Mouse (Mus musculus) heart, embryonic 12.5 days (tissue): Measurements from ENCODE around the gene Oscp1. TPM values are rescaled to one million over a fixed set of nuclear protein-coding genes. Genes with fewer than 3 reads are reported as not detected.

Experiments used
- ATAC-seq: fragments of 200-750 bp; cut with Nextera tagmentation; 2 replicates; pipeline ENCODE4 v1.8.0; 2017; ENCODE audit warnings: moderate TSS enrichment, moderate library complexity; ENCODE audit not compliant: insufficient number of reproducible peaks, low FRiP score
- H3K27ac ChIP-seq: fragments of 300-500 bp; sonication (generic); 2 replicates; pipeline ENCODE4 v1.5.1; 2016; ENCODE audit warnings: mild to moderate bottlenecking, moderate library complexity; ENCODE audit not compliant: poor library complexity, severe bottlenecking
- H3K27me3 ChIP-seq: fragments of 300-500 bp; sonication (generic); replicated peaks from 2 replicates; pipeline ENCODE4 v1.6.1; 2016; ENCODE audit warnings: mild to moderate bottlenecking, moderate library complexity
- H3K36me3 ChIP-seq: fragments of 300-500 bp; sonication (generic); 2 replicates; pipeline ENCODE4 v1.6.1; 2016; ENCODE audit warnings: mild to moderate bottlenecking, moderate library complexity
- H3K4me1 ChIP-seq: fragments of 300-500 bp; sonication (generic); replicated peaks from 2 replicates; pipeline ENCODE4 v1.6.1; 2016; ENCODE audit warnings: mild to moderate bottlenecking
- H3K4me2 ChIP-seq: fragments of 300-500 bp; sonication (generic); 2 replicates; pipeline ENCODE4 v1.6.1; 2016; ENCODE audit warnings: mild to moderate bottlenecking, moderate library complexity
- H3K4me3 ChIP-seq: fragments of 300-500 bp; sonication (generic); 2 replicates; pipeline ENCODE4 v1.5.1; 2016; ENCODE audit warnings: mild to moderate bottlenecking
- H3K9ac ChIP-seq: fragments of 300-500 bp; sonication (generic); 2 replicates; pipeline ENCODE4 v1.6.1; 2016; ENCODE audit warnings: mild to moderate bottlenecking, moderate library complexity
- H3K9me3 ChIP-seq: fragments of 300-500 bp; sonication (generic); replicated peaks from 2 replicates; pipeline ENCODE4 v1.6.1; 2016; ENCODE audit warnings: mild to moderate bottlenecking, moderate library complexity
- WGBS: fragments of 180-500 bp; shearing (Covaris S2); methylation state at CpG from one replicate; pipeline ENCODE4 v1.1.7; 2016; 5-methylcytosine and 5-hydroxymethylcytosine counted together
- polyA plus RNA-seq: library from polyadenylated mRNA; unstranded; fragments of >200 nt; fragmentation: Nextera tagmentation; extraction: Ambion mirVana; gene quantifications from 2 replicates; pipeline ENCODE4 v1.2.1, GENCODE M21; 2016

Oscp1 gene
- polyA plus RNA-seq, 1 experiment from 2014 or later, result 5.9 TPM

DNA sequence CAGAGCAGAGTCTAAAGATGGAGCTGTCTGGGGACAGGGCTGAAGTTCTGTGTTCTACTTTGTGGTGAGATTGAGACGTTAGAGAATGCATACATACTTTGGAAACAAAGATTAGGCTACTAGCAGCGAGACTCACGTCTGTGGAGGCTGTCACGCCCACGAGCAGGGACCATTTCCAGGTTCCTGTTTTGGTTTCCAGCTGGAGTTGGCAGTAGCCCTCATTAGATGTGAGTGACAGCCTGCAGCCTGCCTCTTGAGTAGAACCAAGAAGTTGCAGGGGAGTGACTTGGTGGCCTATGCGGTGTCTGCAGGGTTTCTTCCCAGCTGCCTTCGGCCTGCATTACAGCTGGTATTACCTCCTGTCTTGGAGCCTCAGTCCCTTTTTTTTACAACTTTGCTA, 6.7 kb upstream of the Oscp1 start:
- Histone ChIP-seq H3K4me1 (peaks cover 10% of the 10 kb centered on the region), H3K4me2 (no peak overlapping the region), H3K27ac (no peak overlapping the region), H3K4me3 (no peak overlapping the region), H3K9me3 (no peaks in the 10 kb centered on the region), H3K36me3 (peaks cover 64% of the 10 kb centered on the region), H3K9ac (no peak overlapping the region), H3K27me3 (no peaks in the 10 kb centered on the region)
- no peak for ATAC-seq
- 76% methylated on average over 7 of the region's 7 CpGs for WGBS

DNA sequence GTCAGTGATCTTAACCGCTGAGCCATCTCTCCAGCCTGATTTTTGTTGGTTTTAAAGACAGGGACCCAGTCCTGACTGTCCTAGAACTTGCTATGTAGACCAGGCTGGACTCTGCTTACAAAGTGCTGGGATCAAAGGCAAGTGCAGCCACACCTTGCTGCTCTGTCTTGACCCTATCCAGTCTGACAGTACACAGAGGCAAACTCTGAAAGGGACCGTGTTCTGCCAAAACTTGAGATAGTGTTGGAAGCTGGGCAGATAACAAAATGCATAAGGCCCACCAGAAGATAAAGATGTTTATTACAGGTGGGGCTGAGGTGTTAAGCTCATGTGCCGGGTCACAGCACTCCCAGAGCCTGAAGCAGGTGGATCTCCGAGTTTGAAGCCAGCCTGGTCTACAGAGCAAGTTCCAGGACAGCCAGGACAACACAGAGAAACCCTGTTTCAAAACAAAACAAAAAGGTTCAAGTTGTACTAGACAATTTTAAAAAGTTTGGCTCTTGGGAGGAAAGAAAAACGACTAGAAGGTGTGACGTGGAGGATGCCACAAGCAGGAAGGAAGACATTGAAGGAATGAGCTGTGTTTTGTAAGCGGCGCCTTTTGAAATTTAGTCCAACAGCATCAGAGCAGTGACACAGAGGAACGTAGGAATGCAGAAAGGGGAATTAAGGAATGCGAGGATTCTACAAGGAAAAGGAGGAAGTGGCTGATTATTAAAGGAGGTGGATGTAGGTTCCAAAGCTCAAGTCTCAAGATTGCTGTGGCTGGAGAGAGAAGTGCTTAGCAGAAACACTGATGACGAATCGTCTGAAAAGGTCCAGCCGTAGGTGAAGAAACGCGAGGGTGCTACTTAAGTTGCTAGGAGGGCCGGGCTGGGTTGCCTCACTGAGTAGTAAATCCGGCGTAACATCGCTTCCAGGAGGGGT, 895 bp upstream of the Oscp1 start:
- no peaks in the 10 kb centered on the region for H3K9me3 ChIP-seq
- H3K4me3 ChIP-seq, result peak overlapping the region; percentile 61
- no peak overlapping the region for H3K27ac ChIP-seq
- peaks cover 17% of the 10 kb centered on the region for H3K4me1 ChIP-seq
- peak; percentile 23; the same call in 1 of the 2 replicates for ATAC-seq
- peak overlapping the region; percentile 92 for H3K4me2 ChIP-seq
- WGBS, result 10% methylated on average over 19 of the region's 19 CpGs
- H3K9ac ChIP-seq, result peak overlapping the region; percentile 64
- no peaks in the 10 kb centered on the region for H3K27me3 ChIP-seq
- H3K36me3 ChIP-seq, result peaks cover 32% of the 10 kb centered on the region

DNA sequence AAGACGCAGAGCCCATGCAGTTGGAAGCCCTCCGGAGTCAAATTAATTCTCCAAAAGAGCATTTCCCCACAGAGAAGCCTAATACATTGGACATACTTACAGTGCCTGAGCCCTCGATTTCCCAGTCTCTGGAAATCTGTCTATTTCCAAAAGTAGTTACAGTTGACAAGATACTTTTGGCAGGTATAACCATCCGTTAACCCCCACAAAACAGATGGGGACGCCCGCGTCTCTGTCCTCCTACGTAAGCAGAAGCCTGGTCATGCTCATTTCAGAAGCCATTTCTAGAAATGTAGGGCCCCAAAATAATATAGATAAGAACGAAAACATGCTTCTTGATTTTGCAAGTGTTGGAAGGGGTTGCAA, 615 bp downstream of the Oscp1 start:
- no peak overlapping the region for H3K27ac ChIP-seq
- 40% methylated on average over 9 of the region's 9 CpGs for WGBS
- ATAC-seq, result no peak

DNA sequence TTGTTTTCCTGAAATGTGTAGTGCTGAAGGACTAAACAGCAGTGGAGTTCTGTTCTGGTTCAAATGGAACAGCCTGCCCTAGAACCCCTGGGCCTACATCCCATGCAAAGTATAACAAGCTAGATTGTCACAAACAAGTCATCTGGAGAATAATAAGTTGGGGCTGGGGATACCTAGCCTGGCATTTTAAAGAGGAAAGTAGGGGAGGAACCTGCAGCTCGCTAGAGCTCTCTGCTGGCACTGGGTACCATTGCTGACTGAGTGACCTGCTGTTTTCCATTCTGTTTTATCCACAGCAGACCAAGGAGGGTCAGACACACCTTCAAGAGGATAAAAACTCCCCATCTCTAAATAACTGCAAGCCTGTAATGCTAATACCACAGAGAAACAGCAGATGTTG, 4.5 kb downstream of the Oscp1 start:
- H3K4me2 ChIP-seq, result no peak overlapping the region

More for the DNA sequence above, 615 bp downstream of the Oscp1 start:
- peaks cover 17% of the 10 kb centered on the region for H3K4me1 ChIP-seq
- no peaks in the 10 kb centered on the region for H3K9me3 ChIP-seq
- peak overlapping the region; percentile 61 for H3K4me3 ChIP-seq
- H3K27me3 ChIP-seq, result no peaks in the 10 kb centered on the region
- peak overlapping the region; percentile 74 for H3K9ac ChIP-seq
- peaks cover 20% of the 10 kb centered on the region for H3K36me3 ChIP-seq
- H3K4me2 ChIP-seq, result peak overlapping the region; percentile 92

DNA sequence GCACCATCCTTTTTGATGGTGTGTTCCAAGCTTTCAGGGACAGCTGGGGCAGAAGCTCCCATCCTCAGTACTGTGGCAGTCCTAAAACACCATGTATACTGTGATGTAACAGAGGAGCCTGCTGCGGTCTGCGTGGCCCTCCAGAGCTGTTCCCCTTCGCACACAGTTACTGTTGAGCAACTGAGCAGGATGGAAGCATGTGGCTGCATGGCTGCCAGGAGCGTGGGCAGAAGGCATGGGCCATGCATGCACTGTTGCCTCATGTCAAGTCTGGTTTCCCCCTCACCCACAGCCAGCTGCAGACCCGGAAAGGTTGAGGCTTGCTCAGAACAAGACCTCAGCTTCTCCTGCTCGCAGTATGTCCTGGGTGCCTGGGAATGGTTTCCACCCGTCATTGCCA, 6.9 kb downstream of the Oscp1 start:
- H3K4me3 ChIP-seq, result no peak overlapping the region
- 77% methylated on average over 7 of the region's 7 CpGs for WGBS
- ATAC-seq, result no peak
- no peak overlapping the region for H3K27ac ChIP-seq
- H3K4me2 ChIP-seq, result no peak overlapping the region
- no peaks in the 10 kb centered on the region for H3K4me1 ChIP-seq
- H3K27me3 ChIP-seq, result no peaks in the 10 kb centered on the region
- no peaks in the 10 kb centered on the region for H3K9me3 ChIP-seq
- H3K36me3 ChIP-seq, result no peaks in the 10 kb centered on the region
- H3K9ac ChIP-seq, result no peak overlapping the region

More for the DNA sequence above, 4.5 kb downstream of the Oscp1 start:
- WGBS, result 50% methylated on average over 1 of the region's 1 CpGs
- Histone ChIP-seq H3K27ac (no peak overlapping the region), H3K9ac (no peak overlapping the region), H3K27me3 (no peaks in the 10 kb centered on the region), H3K36me3 (no peaks in the 10 kb centered on the region), H3K4me1 (peaks cover 8% of the 10 kb centered on the region), H3K9me3 (no peaks in the 10 kb centered on the region), H3K4me3 (no peak overlapping the region)
- no peak for ATAC-seq

DNA sequence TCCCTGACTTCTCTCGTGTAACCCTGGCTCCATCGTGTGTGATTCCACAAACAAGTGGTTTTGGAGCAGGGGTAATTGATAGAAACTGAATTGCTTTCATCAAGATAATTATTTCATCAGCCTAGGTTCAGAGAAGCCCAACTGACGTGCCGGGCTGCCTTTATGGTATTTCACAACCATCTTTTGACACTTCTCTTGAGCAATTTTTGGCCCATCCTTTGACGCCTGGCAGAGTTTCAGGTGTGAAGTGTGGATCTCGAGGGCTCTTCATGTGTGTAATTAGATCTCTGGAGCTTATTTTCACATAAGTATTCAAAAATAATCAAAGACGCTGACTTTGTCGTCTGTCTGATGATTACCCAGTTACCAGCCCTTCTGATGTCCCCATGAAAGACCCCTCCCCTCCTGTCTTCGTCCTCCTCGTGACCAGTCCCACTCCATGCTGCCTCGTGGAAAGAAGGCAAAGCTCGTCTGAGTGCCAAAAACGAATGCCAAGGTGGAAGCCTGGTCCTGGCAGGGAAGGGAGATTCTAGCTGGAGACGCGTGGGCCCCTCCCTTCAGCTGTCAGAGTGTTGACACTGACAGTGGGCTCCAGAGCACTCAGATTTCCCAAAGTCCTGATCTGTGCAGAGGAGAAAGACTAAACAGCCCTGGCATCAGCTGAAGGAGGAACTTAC, 9.2 kb downstream of the Oscp1 start:
- H3K9me3 ChIP-seq, result no peaks in the 10 kb centered on the region
- no peak overlapping the region for H3K27ac ChIP-seq
- H3K4me1 ChIP-seq, result no peaks in the 10 kb centered on the region
- H3K9ac ChIP-seq, result no peak overlapping the region
- WGBS, result 63% methylated on average over 15 of the region's 15 CpGs
- no peak for ATAC-seq
- H3K4me2 ChIP-seq, result no peak overlapping the region
- H3K4me3 ChIP-seq, result no peak overlapping the region
- no peaks in the 10 kb centered on the region for H3K27me3 ChIP-seq
- H3K36me3 ChIP-seq, result no peaks in the 10 kb centered on the region

DNA sequence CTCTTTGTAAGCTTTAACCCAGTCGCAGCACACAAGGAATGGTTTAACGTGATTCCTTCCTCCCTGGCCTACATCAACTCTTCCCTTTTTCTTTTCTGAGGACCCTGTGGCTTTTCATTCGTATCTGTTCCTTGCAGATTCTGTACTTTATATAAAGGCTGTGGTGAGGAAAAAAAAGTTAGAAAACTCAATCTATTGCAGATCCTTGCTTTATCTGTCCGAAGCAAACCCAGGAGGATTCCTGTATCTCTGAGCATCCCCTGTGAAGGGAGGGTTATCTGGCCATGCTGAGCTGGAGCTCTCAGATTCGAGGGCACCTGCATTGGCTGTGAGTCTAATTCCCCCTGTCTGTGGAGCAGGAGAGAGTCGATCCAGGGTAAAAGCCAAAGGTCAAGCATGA, 10.5 kb downstream of the Oscp1 start:
- no peak overlapping the region for H3K27ac ChIP-seq
- H3K27me3 ChIP-seq, result no peaks in the 10 kb centered on the region
- no peak for ATAC-seq
- no peaks in the 10 kb centered on the region for H3K9me3 ChIP-seq
- H3K4me2 ChIP-seq, result no peak overlapping the region
- WGBS, result 72% methylated on average over 6 of the region's 6 CpGs
- no peaks in the 10 kb centered on the region for H3K4me1 ChIP-seq
- no peak overlapping the region for H3K4me3 ChIP-seq
- H3K9ac ChIP-seq, result no peak overlapping the region
- no peaks in the 10 kb centered on the region for H3K36me3 ChIP-seq

DNA sequence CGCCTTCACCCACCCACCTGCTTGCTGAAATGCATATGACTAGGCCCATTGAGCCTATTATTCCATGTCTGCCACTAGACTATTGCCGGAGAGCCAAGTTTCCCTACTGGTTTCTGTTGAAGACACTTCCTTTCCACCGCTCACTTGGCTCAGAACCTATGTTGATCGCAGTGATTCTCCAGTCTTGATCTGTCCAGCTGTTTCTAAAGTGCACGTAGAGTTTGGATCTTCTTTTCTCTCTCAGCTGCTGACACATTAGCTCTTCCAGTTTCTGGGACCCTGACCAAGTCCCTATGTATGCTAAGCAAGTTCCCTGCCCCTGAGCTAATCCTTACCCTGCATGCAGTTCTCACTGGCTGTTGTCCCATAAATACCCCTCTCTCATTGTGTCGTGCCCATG, 19.5 kb downstream of the Oscp1 start:
- WGBS, result 79% methylated on average over 6 of the region's 6 CpGs
- Histone ChIP-seq H3K9ac (no peak overlapping the region), H3K36me3 (0 out of 2 replicates have a peak, but pooled peaks cover 3% of the 10 kb centered on the region), H3K4me3 (no peak overlapping the region), H3K27me3 (no peaks in the 10 kb centered on the region), H3K4me1 (no peaks in the 10 kb centered on the region), H3K4me2 (no peak overlapping the region), H3K27ac (no peak overlapping the region), H3K9me3 (no peaks in the 10 kb centered on the region)
- ATAC-seq, result no peak

DNA sequence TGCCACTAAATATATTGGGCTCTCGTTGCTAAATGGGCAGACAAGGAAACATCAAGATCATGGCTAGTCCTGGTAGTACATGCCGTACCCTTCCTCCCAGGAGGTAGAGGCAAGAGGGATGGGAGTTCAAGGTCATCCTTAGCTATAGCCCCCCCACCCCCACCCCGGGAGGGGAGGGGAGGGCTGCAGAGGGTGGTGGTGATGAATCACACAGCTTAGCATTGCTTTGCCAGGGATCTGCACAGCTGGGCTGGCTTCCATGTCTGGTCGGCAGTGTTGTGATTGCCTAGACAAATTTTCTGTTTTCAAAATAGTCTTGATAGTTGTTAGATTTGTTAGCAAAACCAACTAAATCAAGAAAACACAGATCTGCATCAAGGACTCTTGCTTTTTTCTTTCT, 20.9 kb downstream of the Oscp1 start:
- H3K27ac ChIP-seq, result no peak overlapping the region
- no peak for ATAC-seq
- no peak overlapping the region for H3K9ac ChIP-seq
- H3K36me3 ChIP-seq, result 0 out of 2 replicates have a peak, but pooled peaks cover 3% of the 10 kb centered on the region
- H3K9me3 ChIP-seq, result no peaks in the 10 kb centered on the region
- H3K27me3 ChIP-seq, result no peaks in the 10 kb centered on the region
- H3K4me1 ChIP-seq, result no peaks in the 10 kb centered on the region
- H3K4me3 ChIP-seq, result no peak overlapping the region
- no peak overlapping the region for H3K4me2 ChIP-seq
- WGBS, result 76% methylated on average over 4 of the region's 4 CpGs

DNA sequence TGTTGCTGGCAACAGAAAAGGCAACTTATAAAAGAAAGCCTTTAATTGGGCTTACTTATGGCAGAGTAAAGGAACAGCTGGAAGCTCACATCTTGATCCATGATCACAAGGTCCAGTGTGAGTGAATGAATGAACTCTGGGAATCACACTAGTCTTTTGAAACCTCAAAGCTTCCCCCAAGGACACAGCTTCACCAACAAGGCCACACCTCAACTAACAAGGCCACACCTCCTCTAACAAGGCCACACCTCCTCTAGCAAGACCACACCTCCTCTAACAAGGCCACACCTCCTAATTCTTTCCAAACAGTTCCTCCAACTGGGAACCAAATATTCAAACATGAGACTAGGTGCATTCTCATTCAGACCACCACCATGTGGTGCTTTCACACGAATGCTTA, 23.2 kb downstream of the Oscp1 start:
- H3K9me3 ChIP-seq, result no peaks in the 10 kb centered on the region
- H3K27ac ChIP-seq, result no peak overlapping the region
- 0 out of 2 replicates have a peak, but pooled peaks cover 3% of the 10 kb centered on the region for H3K36me3 ChIP-seq
- no peak for ATAC-seq
- H3K4me1 ChIP-seq, result no peaks in the 10 kb centered on the region
- no peaks in the 10 kb centered on the region for H3K27me3 ChIP-seq
- no peak overlapping the region for H3K4me2 ChIP-seq
- no peak overlapping the region for H3K9ac ChIP-seq
- no peak overlapping the region for H3K4me3 ChIP-seq
- 84% methylated on average over 1 of the region's 1 CpGs for WGBS

DNA sequence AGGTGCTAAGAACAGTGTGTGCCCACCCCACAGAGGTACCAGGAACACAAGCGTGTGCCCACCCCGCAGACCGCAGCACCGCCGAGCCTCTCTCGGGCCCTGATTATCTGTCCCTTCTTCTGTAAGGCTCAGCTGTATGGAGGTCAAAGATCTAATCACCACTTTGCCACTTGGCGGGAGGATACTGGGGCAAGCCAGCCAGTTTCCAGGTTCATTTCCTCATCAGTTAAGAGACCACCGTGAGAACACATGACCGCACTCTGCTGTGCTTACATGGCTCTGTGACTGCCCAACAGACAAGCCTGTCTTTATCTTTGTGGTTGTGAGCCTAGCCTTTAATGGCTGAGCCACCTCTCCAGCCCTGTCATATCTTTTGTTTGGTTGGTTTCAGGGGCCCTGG, 24.7 kb downstream of the Oscp1 start:
- 79% methylated on average over 9 of the region's 9 CpGs for WGBS
- no peak for ATAC-seq

More for the DNA sequence above, 24.7 kb downstream of the Oscp1 start:
- Histone ChIP-seq H3K4me2 (no peak overlapping the region), H3K27ac (no peak overlapping the region), H3K9me3 (no peaks in the 10 kb centered on the region), H3K4me3 (no peak overlapping the region), H3K4me1 (peaks cover 9% of the 10 kb centered on the region; the same call in 1 of the 2 replicates), H3K36me3 (0 out of 2 replicates have a peak, but pooled peaks cover 3% of the 10 kb centered on the region), H3K9ac (no peak overlapping the region), H3K27me3 (no peaks in the 10 kb centered on the region)
